Mouse (Mus musculus) bone marrow macrophage, adult 2 months (primary cell): Measurements from ENCODE around the gene Tnfsf11.

ENCODE experiments used
- CTCF ChIP-seq: IDR thresholded peaks from 2 replicates; pipeline ENCODE4 v1.5.1; 2012; ENCODE audit warnings: low read depth, mild to moderate bottlenecking, low read length, moderate library complexity
- POLR2A ChIP-seq: IDR thresholded peaks from 2 replicates; pipeline ENCODE4 v1.6.1; 2012; ENCODE audit warnings: mild to moderate bottlenecking, low read depth, low read length, borderline replicate concordance

- TF ChIP-seq CTCF: no peak
- no peak for TF ChIP-seq POLR2A
These were observed 47.5 kb upstream of the Tnfsf11 start for GRCm38 (mm10) chr14:78355381-78355780.
